Mouse (Mus musculus): ENCODE measurements around the gene Nim1k. TPM values are rescaled to one million over a fixed set of nuclear protein-coding genes. Genes with fewer than 3 reads are reported as not detected.
"Not testable (repeated sequence)": the region's sequence is repeated elsewhere in the genome, so short reads cannot be mapped to it uniquely, and the experiment has no call there.

The Nim1k gene
- total RNA-seq, 2 experiments from 2014 or later = 3.9 to 4.4 TPM

DNA sequence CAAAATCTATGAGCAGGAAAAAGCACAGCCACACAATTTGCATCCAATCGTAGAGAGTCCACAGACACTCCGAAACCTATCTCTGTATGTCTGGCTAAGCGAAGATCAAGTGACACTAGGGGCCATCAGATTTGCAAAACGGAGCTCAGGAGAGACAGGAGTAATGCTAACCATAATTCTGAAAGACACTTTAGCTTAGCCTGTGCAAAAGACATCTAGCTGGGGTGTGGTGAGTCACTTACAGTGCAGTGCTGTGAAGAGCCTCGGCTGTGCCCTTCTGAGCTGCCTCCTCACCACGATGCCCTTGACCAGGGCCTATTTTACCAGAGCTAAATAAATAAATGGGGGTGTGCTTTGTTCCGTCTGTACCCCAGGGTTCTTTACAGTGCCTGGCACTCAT lies 26.3 kb downstream of the Nim1k start:
- no peak for DNase-seq (ENCODE audit: low spot score in 2 of 2)

DNA sequence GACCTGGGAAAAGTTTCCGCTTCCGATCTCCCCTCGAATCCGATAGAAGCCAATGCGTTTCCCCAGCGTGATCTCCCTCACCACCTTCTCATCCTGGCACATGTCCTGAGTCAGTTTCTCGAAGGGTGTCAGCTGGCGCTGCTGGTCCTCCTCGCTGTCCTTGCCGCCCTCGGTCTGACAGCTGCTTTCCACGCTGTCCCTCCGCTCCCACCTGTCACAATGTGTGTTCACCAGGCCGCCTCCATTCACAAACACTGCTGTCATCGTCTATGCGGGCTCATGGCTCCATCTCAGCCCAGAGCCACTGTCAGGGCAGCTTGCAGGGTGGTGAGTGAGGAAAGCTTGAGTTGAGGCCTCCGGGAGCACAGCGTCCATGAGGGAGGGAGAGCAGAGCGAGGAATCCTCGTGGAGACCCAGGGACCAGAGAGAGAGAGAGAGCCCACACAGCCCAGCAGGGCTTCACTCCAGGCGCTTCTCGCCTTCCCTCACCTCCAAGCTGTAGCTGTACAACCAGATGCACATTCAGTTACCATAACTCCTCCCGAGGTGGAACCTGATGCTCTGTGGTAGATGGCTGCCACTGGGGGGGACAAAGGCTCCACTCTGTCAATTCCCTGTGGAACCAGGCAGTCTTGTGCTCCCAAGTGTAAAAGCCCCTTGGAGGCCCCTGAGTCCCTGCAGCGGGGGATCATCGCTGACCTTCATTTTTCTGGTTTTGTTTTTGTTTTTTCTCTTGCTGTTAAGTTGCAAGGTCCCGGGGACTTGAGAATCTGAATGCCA lies 27.9 kb downstream of the Nim1k start:
- no peak for DNase-seq (ENCODE audit: low spot score in 2 of 2)

DNA sequence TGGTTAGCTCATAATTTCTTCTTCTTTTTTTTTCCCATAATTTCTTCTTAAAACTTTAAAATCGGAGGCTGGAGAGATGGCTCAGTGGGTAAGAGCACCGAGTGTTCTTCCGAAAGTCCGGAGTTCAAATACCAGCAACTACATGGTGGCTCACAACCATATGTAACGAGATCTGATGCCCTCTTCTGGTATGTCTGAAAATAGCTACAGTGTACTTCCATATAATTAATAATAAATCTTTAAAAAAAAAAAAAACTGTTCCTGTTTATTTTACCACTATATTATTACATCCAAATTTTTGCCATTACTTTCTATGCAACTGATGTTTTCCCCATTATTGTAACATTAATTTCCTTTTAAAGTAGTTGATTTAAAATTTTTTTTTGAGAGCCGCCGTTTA lies 31.1 kb downstream of the Nim1k start:
- no peak for DNase-seq (ENCODE audit: low spot score in 2 of 2)

DNA sequence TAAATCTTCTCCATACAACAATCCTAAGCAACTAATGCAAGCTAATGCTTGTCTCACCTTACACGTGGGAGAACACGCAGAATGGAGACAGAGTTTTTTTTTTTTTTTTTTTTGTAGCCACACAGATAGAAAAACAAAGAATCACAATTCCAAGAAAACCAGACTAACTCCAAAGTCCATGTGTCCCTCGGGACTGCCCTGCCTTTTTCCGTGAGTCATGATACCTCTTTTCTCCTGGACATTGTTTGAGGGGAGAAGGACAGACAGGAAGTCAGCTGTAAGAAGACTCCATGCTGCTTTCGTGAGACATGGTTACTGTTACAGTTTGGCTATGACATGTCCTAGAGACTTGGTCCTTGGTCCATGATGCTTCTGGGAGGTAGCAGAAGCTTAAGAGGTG lies 32.3 kb downstream of the Nim1k start:
- DNase-seq (ENCODE audit: low spot score in 2 of 2) = no peak

DNA sequence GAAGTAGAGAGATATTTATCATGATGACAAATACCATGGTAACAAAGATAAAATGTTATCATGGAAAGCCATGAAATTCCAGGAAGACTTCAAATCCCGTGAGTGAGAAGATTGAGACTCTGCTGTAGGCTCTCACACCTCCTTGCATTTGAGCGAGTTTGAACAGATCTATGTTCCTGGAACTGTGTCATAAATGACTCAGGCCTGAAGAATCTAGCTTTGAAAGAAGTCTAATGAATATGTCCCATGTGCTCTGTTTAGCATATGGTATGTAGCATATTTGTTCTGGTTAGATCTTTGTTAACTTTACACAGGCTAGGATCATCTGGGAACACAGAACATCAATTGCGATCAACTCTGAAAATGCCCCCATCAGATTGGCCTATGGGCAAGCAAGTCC lies 33.2 kb downstream of the Nim1k start:
- DNase-seq (ENCODE audit: low spot score in 2 of 2) = no peak

DNA sequence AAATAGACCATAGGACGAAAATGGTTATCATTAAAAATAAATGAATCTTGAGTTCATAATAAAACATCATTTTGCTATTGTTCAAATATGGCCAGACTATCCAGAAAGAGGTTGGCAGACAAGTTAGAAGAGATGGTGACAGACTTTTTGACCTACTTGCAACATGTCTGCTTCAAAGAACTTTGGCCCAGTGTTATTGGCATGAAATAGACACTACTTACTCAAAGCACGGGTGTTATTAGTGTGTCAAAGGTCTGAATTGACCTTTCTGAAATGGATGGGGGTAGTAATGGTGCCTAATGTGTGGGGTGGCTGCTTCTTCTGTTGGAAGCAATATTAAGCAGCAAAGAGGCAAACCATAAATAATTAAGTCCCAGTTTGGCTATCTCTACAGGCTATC lies 39.6 kb downstream of the Nim1k start:
- no peak for DNase-seq (ENCODE audit: low spot score in 2 of 2)

DNA sequence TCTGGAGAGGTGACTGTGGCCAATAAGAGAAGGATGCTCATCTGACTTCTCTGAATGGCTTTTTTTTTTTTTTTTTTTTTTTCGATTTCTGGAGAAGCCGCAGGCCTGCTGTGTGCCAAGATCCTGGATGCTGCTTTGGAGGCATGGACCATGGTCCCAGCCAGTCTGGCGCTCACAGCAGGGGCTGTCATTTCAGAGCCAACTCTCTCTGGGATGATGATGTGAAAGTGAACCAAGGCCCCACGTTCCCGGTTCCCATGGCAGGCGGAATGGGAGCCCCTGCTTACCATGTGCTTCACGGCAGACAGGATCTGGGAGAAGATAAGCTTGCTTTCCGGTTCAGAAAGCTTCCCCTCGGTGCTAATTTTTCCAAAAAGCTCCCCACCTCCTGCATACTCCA lies 41.9 kb downstream of the Nim1k start:
- DNase-seq (ENCODE audit: low spot score in 2 of 2) = no peak

DNA sequence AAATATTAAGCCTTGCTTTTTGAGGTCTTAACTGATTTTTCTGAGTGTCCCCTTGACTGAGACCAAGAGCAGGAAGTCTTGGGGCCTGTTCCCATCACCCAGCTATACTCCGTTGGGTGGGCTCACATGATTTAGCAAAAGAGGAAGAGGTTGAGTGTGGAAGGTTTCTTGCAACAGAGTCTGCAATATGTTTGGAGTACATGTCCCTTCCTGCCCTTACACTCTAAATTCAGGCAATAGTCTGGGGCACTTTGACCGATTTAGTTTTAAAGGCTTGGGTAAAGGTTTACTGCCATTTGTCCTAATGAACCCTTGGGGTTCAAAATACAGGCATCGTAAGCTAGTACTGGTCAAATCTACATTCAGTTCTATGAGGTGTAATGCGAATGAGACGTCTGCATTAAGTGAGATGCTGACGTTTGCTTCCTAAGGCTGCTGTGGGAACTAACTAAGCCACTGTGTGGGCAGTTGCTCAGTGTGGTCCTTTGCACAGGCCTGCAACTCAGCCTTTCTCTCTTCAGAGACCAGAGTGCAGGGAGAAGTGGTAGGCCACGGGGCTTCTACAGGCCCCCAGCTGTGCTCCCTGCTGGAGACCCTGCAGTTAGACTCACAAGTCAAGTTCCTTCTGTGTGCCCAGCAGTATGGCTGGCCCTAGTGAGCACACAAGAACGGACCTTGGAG lies 42.4 kb downstream of the Nim1k start:
- no peak for DNase-seq (ENCODE audit: low spot score in 2 of 2)

DNA sequence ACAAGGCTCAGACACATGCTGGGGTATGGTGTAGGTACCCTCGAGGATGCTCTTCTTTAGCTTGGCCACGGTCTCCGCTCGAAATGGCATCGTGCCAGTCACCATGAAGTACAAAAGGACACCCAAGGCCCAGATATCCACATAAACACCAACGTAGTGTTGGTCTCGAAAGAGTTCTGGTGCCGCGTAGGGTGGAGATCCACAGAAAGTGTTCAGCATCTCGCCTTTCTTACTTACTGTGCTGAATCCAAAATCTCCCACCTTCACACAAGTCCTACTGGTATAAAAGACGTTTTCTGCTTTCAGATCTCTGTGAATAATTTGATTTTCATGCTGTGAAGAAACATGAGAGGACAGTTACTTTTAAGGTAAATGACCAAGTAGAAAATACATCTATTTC lies 43.2 kb downstream of the Nim1k start:
- no peak for DNase-seq (ENCODE audit: low spot score in 2 of 2)

DNA sequence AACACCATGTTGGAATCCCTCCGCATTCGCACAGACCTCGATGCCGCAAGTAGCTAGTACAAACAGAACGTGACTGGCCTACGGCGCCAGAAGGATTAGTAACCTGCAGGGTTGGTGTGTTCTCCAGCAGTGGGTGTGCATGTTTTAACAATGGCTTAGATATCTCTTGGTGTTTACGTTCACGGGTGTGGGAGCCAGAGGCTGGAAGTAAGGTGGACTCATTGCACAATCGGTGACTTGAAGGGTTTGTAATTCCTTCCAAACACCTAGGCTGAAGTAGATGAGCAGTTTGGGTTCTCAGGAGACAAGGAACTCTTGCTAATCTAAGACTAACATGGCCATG lies 45.4 kb downstream of the Nim1k start:
- DNase-seq (ENCODE audit: low spot score in 2 of 2) = no peak

DNA sequence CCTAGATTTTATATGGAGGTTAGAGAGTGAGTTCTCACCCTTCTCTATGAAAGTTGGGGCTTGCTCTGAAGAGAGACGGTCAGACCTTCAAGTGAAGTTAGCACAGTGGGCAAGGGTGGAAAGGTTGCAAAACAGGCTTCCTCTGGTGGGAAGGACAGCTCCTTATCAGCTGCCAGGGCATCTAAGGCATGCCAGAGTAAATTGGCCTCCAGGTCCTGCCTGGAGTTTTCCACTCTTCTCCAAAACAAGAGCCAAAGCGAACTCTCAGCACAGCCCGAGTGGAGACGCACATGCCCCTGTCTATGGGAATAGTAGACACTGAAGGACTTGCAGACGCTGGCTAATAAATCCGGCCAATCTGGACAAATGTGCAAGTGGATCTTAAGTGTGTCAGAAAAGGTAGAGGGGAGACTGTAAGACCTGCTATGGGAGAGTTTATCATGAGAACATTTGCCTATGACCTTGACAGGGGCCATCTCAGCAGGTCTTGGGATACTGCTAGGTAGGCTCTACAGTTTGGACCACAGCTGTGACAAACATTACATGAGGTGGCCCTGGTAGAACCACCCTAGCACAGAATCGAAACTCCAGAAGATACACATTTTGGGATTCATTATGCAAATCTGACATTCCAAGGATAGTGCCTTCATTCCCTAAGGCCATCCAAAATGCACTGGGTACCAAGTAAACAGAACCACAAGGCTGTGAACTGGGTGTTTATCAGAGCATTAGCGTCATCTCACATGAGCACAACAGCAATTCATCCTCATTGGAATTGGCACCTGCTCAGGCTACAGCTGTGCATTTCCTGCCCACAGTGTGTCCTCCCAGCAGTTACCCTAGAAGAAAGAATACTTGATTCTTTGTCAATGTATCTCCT lies 46.1 kb downstream of the Nim1k start:
- DNase-seq (ENCODE audit: low spot score in 2 of 2) = no peak

DNA sequence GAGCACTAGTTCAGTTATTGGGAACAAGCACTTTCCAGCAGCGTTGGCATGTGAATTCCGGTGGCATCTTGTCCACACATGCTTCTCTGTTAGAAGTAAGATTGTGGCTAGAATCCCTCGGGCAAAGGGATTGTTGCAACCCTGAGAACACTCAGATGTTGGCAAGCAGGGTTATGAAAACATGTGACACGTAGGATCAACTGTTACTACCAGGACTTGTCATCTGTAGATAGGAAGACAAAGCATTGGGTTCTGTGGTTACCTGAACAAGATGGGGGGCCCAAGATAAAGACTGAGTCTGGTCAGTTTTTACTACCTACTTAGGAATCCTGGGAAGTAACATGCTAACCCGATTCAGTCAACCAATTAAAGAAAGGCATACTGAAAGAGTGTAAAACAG lies 46.7 kb downstream of the Nim1k start:
- no peak for DNase-seq (ENCODE audit: low spot score in 2 of 2)

DNA sequence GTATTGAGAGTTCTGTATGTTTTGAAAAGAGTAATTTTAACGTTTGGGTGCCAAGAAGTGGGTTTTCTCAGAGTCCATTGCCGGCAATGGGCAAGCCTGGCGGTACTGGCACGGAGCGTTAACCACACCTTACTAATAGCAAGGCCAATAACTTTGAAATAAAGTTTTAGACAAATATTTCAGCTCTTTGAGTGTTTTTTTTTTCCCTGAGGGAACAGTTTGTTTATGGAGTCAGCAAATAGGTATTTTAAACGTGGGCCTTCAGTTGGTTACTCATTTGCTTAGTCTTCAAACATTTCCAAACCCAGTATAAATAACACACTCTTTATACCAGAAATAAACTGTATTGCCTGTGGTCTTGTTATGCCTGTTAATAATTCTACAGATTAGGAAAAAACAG lies 47.8 kb downstream of the Nim1k start:
- DNase-seq (ENCODE audit: low spot score in 2 of 2) = no peak

DNA sequence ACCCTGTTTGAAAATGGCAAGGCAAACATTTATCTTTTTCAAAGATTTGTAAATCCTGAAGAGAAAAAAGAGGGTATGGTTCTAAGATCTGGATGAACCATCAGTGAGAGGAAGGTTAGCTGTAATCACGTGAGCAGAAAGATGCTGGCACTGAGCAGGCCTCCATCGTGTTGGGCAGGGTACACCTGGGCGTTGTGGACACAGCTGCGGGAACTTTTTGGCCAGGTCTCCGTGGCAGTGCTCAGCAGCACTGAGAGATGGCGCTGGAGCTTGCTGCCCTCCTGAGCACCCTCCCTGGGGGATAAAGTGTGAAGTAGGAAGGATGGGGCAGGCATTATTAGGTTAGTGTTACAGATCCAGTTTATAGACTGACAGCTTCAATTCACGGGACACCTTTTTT lies 48.7 kb downstream of the Nim1k start:
- DNase-seq (ENCODE audit: low spot score in 2 of 2) = no peak

DNA sequence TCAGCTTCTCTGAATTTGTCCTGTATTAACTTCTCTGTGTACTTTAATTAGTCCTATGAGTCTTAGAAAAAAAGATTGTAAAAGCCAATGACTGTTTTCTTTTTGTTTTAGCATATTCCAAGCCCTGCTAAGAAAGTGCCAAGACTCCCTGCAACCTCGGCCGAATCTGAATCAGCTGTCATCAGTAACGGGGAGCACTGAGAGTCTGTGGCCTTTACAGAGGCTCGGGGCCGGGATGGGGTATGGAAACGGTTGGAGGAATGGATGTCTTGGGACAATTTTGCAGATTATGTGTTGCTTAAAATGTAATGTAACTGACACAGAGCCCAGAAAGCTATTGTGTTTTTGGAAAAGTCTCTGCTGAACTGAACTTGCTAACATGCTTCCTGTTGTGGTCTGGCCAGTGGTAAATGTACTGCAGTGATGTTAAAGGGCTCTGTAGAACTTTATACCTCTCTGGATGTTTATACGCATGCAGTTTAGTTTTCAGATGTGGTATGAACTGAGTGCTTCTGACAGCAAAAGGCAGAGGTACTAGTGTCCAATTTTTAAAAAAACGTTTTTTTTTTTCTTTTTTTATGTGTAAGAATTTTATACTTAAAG lies 49.3 kb downstream of the Nim1k start:
- not testable (repeated sequence) for DNase-seq (ENCODE audit: low spot score in 2 of 2)

DNA sequence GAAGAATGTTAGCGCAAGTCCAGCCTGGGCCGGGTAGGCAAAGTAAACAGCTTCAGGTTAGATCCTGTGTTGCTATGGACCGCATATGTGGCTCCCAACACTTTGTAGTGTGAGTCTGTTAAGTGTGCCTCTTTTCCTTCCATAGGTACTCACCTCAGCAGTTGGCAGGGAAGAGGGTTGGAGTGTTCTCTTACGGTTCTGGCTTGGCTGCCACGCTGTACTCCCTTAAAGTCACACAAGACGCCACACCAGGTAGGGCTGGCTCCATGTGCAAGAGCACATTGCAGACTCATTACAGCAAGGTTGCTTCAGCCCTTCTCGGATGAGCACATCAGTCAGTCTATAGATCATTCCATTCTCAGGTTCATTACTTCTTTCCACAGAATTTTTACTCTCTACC lies 51.4 kb downstream of the Nim1k start:
- no peak for DNase-seq (ENCODE audit: low spot score in 2 of 2)

DNA sequence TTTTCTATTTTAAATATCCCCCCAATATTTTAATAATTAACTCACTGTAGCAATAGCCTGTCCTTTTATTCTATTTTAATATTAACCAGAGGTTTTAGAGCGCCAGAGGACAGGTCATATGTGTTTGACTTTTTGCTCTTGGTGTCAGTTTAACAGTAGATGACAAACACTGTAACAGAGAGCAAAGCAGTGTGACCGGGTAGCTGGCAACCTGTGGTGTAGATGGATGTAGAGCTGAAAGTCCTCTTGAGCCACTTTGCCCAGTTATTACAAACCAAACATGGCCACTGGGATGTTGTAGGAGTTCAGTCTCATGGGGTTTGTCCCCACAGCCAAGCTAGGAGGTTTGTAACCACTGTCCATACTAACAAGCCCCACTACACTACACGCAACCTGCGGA lies 57.2 kb downstream of the Nim1k start:
- DNase-seq (ENCODE audit: low spot score in 2 of 2) = no peak

DNA sequence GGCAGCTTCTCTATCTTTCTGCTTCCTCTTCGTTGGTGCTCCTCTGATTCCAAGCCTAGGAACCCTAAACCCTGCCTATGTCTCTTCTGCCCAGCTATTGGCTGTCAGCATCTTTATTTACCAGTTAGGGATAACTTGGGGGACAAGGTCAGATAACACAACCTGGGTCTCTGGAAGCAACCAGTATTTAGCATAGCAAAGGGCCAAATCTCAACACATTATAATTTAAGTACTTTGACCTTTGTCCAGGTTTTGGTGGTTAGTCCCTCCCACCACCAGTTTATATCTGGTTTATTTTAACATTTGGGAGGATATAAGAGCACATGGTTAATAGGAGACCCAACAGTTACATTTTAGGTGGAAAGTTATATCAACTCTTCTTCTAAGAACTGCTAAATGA lies 59.2 kb downstream of the Nim1k start:
- DNase-seq (ENCODE audit: low spot score in 2 of 2) = no peak

DNA sequence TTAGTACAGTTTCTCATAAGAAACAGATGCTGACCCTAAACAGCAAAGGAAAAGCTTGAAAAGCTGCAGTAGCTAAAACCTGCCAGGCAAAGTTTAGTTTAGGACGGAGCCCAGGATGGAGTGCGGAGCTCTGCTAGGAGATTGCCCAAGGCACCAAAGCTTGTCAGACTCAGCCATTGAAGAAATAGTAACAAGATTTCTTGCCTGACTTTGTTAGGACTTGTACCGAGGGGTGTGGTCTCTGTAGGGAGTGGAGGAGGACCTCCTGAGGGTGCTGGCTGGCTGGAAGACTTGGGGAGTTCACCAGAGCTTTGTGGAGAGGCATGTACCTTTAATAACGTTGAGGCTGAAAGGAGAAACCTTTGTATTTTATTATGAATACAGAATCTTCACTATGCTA lies 60.0 kb downstream of the Nim1k start:
- DNase-seq (ENCODE audit: low spot score in 2 of 2) = no peak

DNA sequence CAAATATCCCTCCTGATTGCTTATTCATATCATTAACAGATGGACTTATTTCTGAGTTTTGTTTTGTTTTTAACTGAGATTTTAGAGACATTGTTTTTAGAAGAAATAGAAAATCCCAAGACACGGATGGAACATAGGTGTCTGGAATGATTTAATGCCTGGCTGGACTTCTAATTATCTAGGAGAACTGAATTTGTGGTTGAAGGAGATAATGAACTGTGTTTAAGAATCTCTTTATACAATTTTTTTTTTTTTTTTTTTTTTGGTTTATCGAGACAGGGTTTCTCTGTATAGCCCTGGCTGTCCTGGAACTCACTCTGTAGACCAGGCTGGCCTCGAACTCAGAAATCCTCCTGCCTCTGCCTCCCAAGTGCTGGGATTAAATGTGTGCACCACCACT lies 63.7 kb downstream of the Nim1k start:
- DNase-seq (ENCODE audit: low spot score in 2 of 2) = not testable (repeated sequence)

DNA sequence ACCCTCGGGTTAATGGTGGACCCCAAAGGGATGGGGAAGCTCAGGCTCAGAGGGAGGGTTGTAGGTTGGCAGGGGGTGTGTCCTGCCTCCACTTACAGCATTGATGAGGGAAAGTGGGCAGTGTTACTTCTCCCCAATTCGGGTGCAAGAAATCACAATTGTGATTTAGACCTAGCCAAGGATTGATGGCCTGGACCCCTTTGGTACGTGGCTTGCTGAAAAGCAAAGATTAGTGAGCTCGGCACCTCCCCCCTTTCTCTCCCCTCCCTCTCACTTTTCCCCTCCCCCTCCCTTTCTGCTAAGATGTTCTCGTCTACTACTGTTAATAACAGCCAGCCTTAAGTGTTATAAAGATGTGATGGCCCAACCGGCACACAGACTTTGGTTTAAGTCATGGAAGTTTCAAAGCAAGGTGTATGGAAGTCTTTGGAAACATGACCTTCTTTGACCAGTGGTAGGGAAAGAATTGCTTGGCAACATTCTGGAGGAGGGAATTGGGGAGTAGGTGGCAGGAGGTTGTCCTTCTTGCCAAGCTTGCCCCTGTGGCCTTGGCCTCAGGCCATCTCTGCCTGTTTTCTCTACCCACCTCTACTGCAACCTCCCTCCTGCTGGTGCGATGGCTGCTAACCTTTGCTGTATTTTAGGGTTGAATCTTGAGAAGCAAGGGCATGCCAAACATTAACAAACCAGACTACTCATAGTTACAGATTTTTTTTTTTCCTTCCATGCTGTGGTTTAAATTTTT lies 64.6 kb downstream of the Nim1k start:
- DNase-seq (ENCODE audit: low spot score in 2 of 2) = no peak
